Mouse (Mus musculus) embryonic facial prominence, embryonic 10.5 days (tissue): ENCODE results near the gene Olfr1511. TPM values are rescaled to one million over a fixed set of nuclear protein-coding genes. Genes with fewer than 3 reads are reported as not detected.
"Not testable (repeated sequence)": the region's sequence is repeated elsewhere in the genome, so short reads cannot be mapped to it uniquely, and the experiment has no call there.

Experiments used
- DNase-seq: peaks from one replicate; pipeline ENCODE4 v3.0.0-alpha.2; 2017; ENCODE audit warnings: low spot score
- H3K27ac ChIP-seq: fragments of 300-500 bp; sonication (generic); replicated peaks from 2 replicates; pipeline ENCODE4 v1.5.1; 2016; ENCODE audit warnings: mild to moderate bottlenecking
- H3K27me3 ChIP-seq: fragments of 300-500 bp; sonication (generic); replicated peaks from 2 replicates; pipeline ENCODE4 v1.6.1; 2016; ENCODE audit warnings: low read depth, mild to moderate bottlenecking; ENCODE audit not compliant: poor library complexity, severe bottlenecking
- H3K36me3 ChIP-seq: fragments of 300-500 bp; sonication (generic); replicated peaks from 2 replicates; pipeline ENCODE4 v1.6.1; 2016; ENCODE audit warnings: mild to moderate bottlenecking, moderate library complexity
- H3K4me1 ChIP-seq: fragments of 300-500 bp; sonication (generic); 2 replicates; pipeline ENCODE4 v1.6.1; 2016
- H3K4me3 ChIP-seq: fragments of 300-500 bp; sonication (generic); 2 replicates; pipeline ENCODE4 v1.5.1; 2016; ENCODE audit warnings: mild to moderate bottlenecking, moderate library complexity
- H3K9me3 ChIP-seq: fragments of 300-500 bp; sonication (generic); 2 replicates; pipeline ENCODE4 v1.6.1; 2016; ENCODE audit warnings: mild to moderate bottlenecking
- WGBS: fragments of 180-500 bp; shearing (Covaris S2); methylation state at CpG from one replicate; pipeline ENCODE4 v1.1.7; 2016; 5-methylcytosine and 5-hydroxymethylcytosine counted together
- polyA plus RNA-seq: library from polyadenylated mRNA; unstranded; fragments of >200 nt; fragmentation: Nextera tagmentation; extraction: Ambion mirVana; gene quantifications from 2 replicates; pipeline ENCODE4 v1.2.1, GENCODE M21; 2016

Gene Olfr1511
- not detected in 2 replicates for polyA plus RNA-seq

- DNase-seq: no peak
- H3K27ac ChIP-seq: no peak within 1 kb of the TSS
These were observed at the start of gene Olfr1511 for GRCm38 (mm10) chr14:52397279-52397678. Gene Olfr1511, minus strand, starts transcription at chr14:52397379.

GRCm38 (mm10) chr14:52442690-52443089 is 45.5 kb upstream of the Olfr1511 start, which contains the start of gene Olfr1509:
Gene Olfr1509, plus strand, starts transcription at chr14:52442990.
- DNase-seq: no peak
- no peaks in the 10 kb centered on the region for H3K9me3 ChIP-seq
- H3K36me3 ChIP-seq: no peaks in the 10 kb centered on the region
- H3K27me3 ChIP-seq: no peaks in the 10 kb centered on the region
- H3K27ac ChIP-seq: no peak within 1 kb of the TSS
- H3K4me3 ChIP-seq: no peak within 1 kb of the TSS
- no peaks in the 10 kb centered on the region for H3K4me1 ChIP-seq

More at GRCm38 (mm10) chr14:52397279-52397678, at the start of gene Olfr1511:
- Histone ChIP-seq H3K9me3 (no peaks in the 10 kb centered on the region), H3K27me3 (no peaks in the 10 kb centered on the region), H3K4me1 (no peaks in the 10 kb centered on the region), H3K4me3 (no peak within 1 kb of the TSS), H3K36me3 (no peaks in the 10 kb centered on the region)
- 84% methylated on average over 4 of the region's 4 CpGs for WGBS

- Histone ChIP-seq H3K4me3 (no peak overlapping the region), H3K9me3 (peaks cover 6% of the 10 kb centered on the region; the same call in 1 of the 2 replicates), H3K36me3 (no peaks in the 10 kb centered on the region), H3K27me3 (no peaks in the 10 kb centered on the region), H3K4me1 (0 out of 2 replicates have a peak, but pooled peaks cover 5% of the 10 kb centered on the region), H3K27ac (no peak overlapping the region)
- WGBS: 92% methylated on average over 1 of the region's 1 CpGs
- DNase-seq: no peak
These were observed 30.5 kb upstream of the Olfr1511 start for GRCm38 (mm10) chr14:52427686-52428085.

- Histone ChIP-seq H3K36me3 (no peaks in the 10 kb centered on the region), H3K27ac (no peak within 1 kb of the TSS)
- 85% methylated on average over 3 of the region's 3 CpGs for WGBS
These were observed 17.1 kb upstream of the Olfr1511 start, which contains the start of gene Olfr1510 for GRCm38 (mm10) chr14:52414273-52414672. Gene Olfr1510, minus strand, starts transcription at chr14:52414373.

GRCm38 (mm10) chr14:52410142-52410919 is 13.2 kb upstream of the Olfr1511 start:
- not testable (repeated sequence) for H3K36me3 ChIP-seq, H3K9me3 ChIP-seq, DNase-seq, H3K4me3 ChIP-seq, H3K27me3 ChIP-seq, H3K27ac ChIP-seq, H3K4me1 ChIP-seq
- 86% methylated on average over 9 of the region's 10 CpGs for WGBS

More at GRCm38 (mm10) chr14:52414273-52414672, 17.1 kb upstream of the Olfr1511 start, which contains the start of gene Olfr1510:
- no peak within 1 kb of the TSS for H3K4me3 ChIP-seq
- H3K9me3 ChIP-seq: no peaks in the 10 kb centered on the region
- no peaks in the 10 kb centered on the region for H3K27me3 ChIP-seq
- DNase-seq: no peak
- H3K4me1 ChIP-seq: no peaks in the 10 kb centered on the region

- WGBS: 92% methylated on average over 9 of the region's 9 CpGs
- H3K36me3 ChIP-seq: not testable (repeated sequence)
These were observed 6.9 kb downstream of the Olfr1511 start for GRCm38 (mm10) chr14:52390084-52390848.

GRCm38 (mm10) chr14:52379068-52379467 is 18.1 kb downstream of the Olfr1511 start, which contains the start of gene Olfr1512:
Gene Olfr1512, minus strand, starts transcription at chr14:52379168.
- no peak for DNase-seq
- 84% methylated on average over 2 of the region's 2 CpGs for WGBS
- Histone ChIP-seq H3K27me3 (no peaks in the 10 kb centered on the region), H3K9me3 (no peaks in the 10 kb centered on the region), H3K27ac (no peak within 1 kb of the TSS), H3K4me3 (no peak within 1 kb of the TSS), H3K4me1 (no peaks in the 10 kb centered on the region), H3K36me3 (no peaks in the 10 kb centered on the region)

More at GRCm38 (mm10) chr14:52390084-52390848, 6.9 kb downstream of the Olfr1511 start:
- H3K4me3 ChIP-seq, H3K4me1 ChIP-seq, H3K27me3 ChIP-seq, H3K9me3 ChIP-seq, H3K27ac ChIP-seq, DNase-seq: not testable (repeated sequence)

- H3K36me3 ChIP-seq: no peaks in the 10 kb centered on the region
- DNase-seq: no peak
- 94% methylated on average over 3 of the region's 3 CpGs for WGBS
- no peak overlapping the region for H3K4me3 ChIP-seq
- H3K4me1 ChIP-seq: no peaks in the 10 kb centered on the region
- H3K27ac ChIP-seq: no peak overlapping the region
- peaks cover 2% of the 10 kb centered on the region; the same call in 1 of the 2 replicates for H3K9me3 ChIP-seq
- H3K27me3 ChIP-seq: no peaks in the 10 kb centered on the region
These were observed 28.4 kb downstream of the Olfr1511 start for GRCm38 (mm10) chr14:52368741-52369140.

- Histone ChIP-seq H3K27me3 (no peaks in the 10 kb centered on the region), H3K4me1 (no peaks in the 10 kb centered on the region), H3K9me3 (no peaks in the 10 kb centered on the region), H3K4me3 (no peak within 1 kb of the TSS), H3K27ac (no peak within 1 kb of the TSS), H3K36me3 (no peaks in the 10 kb centered on the region)
- DNase-seq: no peak
- WGBS: 80% methylated on average over 4 of the region's 4 CpGs
These were observed 40.9 kb downstream of the Olfr1511 start, which contains the start of gene Olfr1513 for GRCm38 (mm10) chr14:52356308-52356707. Gene Olfr1513, minus strand, starts transcription at chr14:52356408.

Other genes with a start within 250 kb of the Olfr1511 start
- gene Supt16, start 200.0 kb downstream of the Olfr1511 start, polyA plus RNA-seq: 89.9 and 90.2 TPM in 2 replicates
- 51.2 and 51.7 TPM in 2 replicates for gene Chd8, start 139.6 kb downstream of the Olfr1511 start, polyA plus RNA-seq
- 53.5 and 60.7 TPM in 2 replicates for gene Tox4, start 118.2 kb downstream of the Olfr1511 start, polyA plus RNA-seq
- gene Rab2b, start 117.8 kb downstream of the Olfr1511 start, polyA plus RNA-seq: 22.7 and 25.8 TPM in 2 replicates
- 55.4 and 64.0 TPM in 2 replicates for gene Mettl3, start 92.3 kb downstream of the Olfr1511 start, polyA plus RNA-seq
- 50.3 and 51.9 TPM in 2 replicates for gene Sall2, start 68.6 kb downstream of the Olfr1511 start, polyA plus RNA-seq
- not detected in 2 replicates for gene Olfr1513, start 41.0 kb downstream of the Olfr1511 start, polyA plus RNA-seq
- gene Olfr1512, start 18.2 kb downstream of the Olfr1511 start, polyA plus RNA-seq: not detected in 2 replicates
- not detected in 2 replicates for gene Olfr1510, start 17.0 kb upstream of the Olfr1511 start, polyA plus RNA-seq
- gene Olfr1509, start 45.6 kb upstream of the Olfr1511 start, polyA plus RNA-seq: not detected in 2 replicates
- gene Olfr1508, start 70.1 kb upstream of the Olfr1511 start, polyA plus RNA-seq: not detected in 2 replicates
- not detected in 2 replicates for gene Olfr1507, start 98.4 kb upstream of the Olfr1511 start, polyA plus RNA-seq